ENCODE assay signal across 12 mouse cellular contexts in the genomic region with DNA sequence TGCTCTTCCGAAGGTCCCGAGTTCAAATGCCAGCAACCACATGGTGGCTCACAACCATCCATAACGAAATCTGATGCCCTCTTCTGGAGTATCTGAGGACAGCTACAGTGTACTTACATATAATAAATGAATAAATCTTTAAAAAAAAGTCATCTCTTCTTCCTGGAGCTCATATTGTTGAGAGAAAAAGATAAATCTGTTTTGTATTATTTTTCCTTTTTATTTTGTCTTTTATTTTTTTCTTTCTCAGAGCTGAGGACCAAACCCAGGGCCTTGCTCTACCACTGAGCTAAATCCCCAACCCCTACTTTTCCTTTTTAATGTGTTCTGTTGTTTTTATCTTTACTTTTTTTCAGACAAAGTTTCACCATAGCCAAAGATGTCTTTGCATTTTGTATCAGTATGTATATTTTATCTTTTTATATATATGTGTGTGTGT. TPM values are rescaled to one million over a fixed set of nuclear protein-coding genes. Genes with fewer than 3 reads are reported as not detected.
A peak's percentile ranks its signal among the peaks of the same experiment; 100 is the strongest.
DNase-seq lines count a peak whose midpoint lies in the region; ATAC-seq and TF ChIP-seq lines count a peak whose summit lies in the region.
"Not testable (repeated sequence)": the region's sequence is repeated elsewhere in the genome, so short reads cannot be mapped to it uniquely, and the experiment has no call there.
"Had no signal": no experiment of that assay in that cellular context is flagged by ENCODE, and none has a peak within 500 bp of the region (broad histone marks: within the 10 kb centered on the region; RNA-seq: fewer than 3 reads in every experiment).

No protein-coding gene starts in this region.

- not testable (repeated sequence) for H3K9me3 ChIP-seq in forebrain, embryonic 13.5 days (replicated peaks); heart, postnatal 0 days (replicated peaks; ENCODE audit: control insufficient read depth, low read length); liver, embryonic 11.5 days (ENCODE audit: control insufficient read depth, low read length); megakaryocyte, embryonic 14.5 days; neural tube, embryonic 14.5 days (ENCODE audit: control insufficient read depth, low read length)

- DNase-seq in heart, postnatal 0 days (ENCODE audit: low spot score); kidney, adult 2 months; liver, embryonic 11.5 days (ENCODE audit: low spot score): not testable (repeated sequence)

- H3K27me3 ChIP-seq in forebrain, embryonic 13.5 days; heart, postnatal 0 days (ENCODE audit: control insufficient read depth, insufficient read depth, low read length); kidney, adult 2 months (replicated peaks; ENCODE audit: control insufficient read depth, insufficient read depth, low read length); liver, embryonic 11.5 days (replicated peaks; ENCODE audit: control insufficient read depth, insufficient read depth, low read length); megakaryocyte, embryonic 14.5 days (replicated peaks); neural tube, embryonic 14.5 days (ENCODE audit: control insufficient read depth, insufficient read depth, low read length): not testable (repeated sequence)

- peak overlapping the region; percentile 62 for H3K4me2 ChIP-seq in forebrain, embryonic 13.5 days
- H3K4me2 ChIP-seq in heart, postnatal 0 days (ENCODE audit: low read depth, low read length), result peak overlapping the region; percentile 58
- H3K4me2 ChIP-seq in liver, embryonic 11.5 days, result peak overlapping the region; percentile 76
- H3K4me2 ChIP-seq in neural tube, embryonic 14.5 days (ENCODE audit: low read depth, low read length), result peak overlapping the region; percentile 53

- not testable (repeated sequence) for TF ChIP-seq POLR2A in bone marrow macrophage, adult 2 months (IDR thresholded peaks at IDR 0.05; ENCODE audit: borderline replicate concordance, low read depth, low read length); kidney, adult 2 months (IDR thresholded peaks at IDR 0.05; ENCODE audit: low read depth, low read length)

- not testable (repeated sequence) for TF ChIP-seq EP300 in heart, postnatal 0 days (IDR thresholded peaks at IDR 0.05; ENCODE audit: low read depth)

- WGBS in forebrain, embryonic 13.5 days, result 9% methylated on average over 3 of the region's 3 CpGs
- WGBS in heart, postnatal 0 days, result 5% methylated on average over 3 of the region's 3 CpGs
- WGBS in kidney, adult 2 months, result under 1% methylated on average over 3 of the region's 3 CpGs
- 2% methylated on average over 3 of the region's 3 CpGs for WGBS in liver, embryonic 11.5 days
- 6% methylated on average over 3 of the region's 3 CpGs for WGBS in neural tube, embryonic 14.5 days

- peaks cover 16% of the 10 kb centered on the region for H3K4me1 ChIP-seq in bone marrow macrophage, adult 2 months (ENCODE audit: control insufficient read depth, insufficient read depth, low read length)
- H3K4me1 ChIP-seq in forebrain, embryonic 13.5 days, result peaks cover 26% of the 10 kb centered on the region
- peaks cover 19% of the 10 kb centered on the region for H3K4me1 ChIP-seq in heart, postnatal 0 days (ENCODE audit: control insufficient read depth, insufficient read depth)
- not testable (repeated sequence) for H3K4me1 ChIP-seq in kidney, adult 2 months (ENCODE audit: control insufficient read depth, insufficient read depth, low read length)
- peaks cover 19% of the 10 kb centered on the region for H3K4me1 ChIP-seq in liver, embryonic 11.5 days (replicated peaks; ENCODE audit: control insufficient read depth, insufficient read depth, low read length)
- peaks cover 37% of the 10 kb centered on the region for H3K4me1 ChIP-seq in megakaryocyte, embryonic 14.5 days
- peaks cover 21% of the 10 kb centered on the region for H3K4me1 ChIP-seq in neural tube, embryonic 14.5 days (ENCODE audit: control insufficient read depth, insufficient read depth, low read length)

- H3K4me3 ChIP-seq in bone marrow macrophage, adult 2 months (ENCODE audit: insufficient read depth, low read length), result peak overlapping the region; percentile 76
- peak overlapping the region; percentile 82 for H3K4me3 ChIP-seq in forebrain, embryonic 13.5 days
- H3K4me3 ChIP-seq in heart, postnatal 0 days (ENCODE audit: low read depth, low read length), result peak overlapping the region; percentile 53
- H3K4me3 ChIP-seq in kidney, adult 2 months (ENCODE audit: insufficient read depth, low read depth, low read length), result peak overlapping the region; percentile 59
- peak overlapping the region; percentile 70 for H3K4me3 ChIP-seq in liver, embryonic 11.5 days (ENCODE audit: low read depth, low read length)
- H3K4me3 ChIP-seq in megakaryocyte, embryonic 14.5 days (replicated peaks), result peak overlapping the region; percentile 94
- peak overlapping the region; percentile 58 for H3K4me3 ChIP-seq in neural tube, embryonic 14.5 days (ENCODE audit: low read depth, low read length)

- peak overlapping the region; percentile 83 for H3K27ac ChIP-seq in bone marrow macrophage, adult 2 months (ENCODE audit: insufficient read depth, low read depth, low read length)
- peak overlapping the region; percentile 73 for H3K27ac ChIP-seq in forebrain, embryonic 13.5 days
- H3K27ac ChIP-seq in heart, postnatal 0 days (ENCODE audit: low read depth), result peak overlapping the region; percentile 81
- peak overlapping the region; percentile 50; the same call in 1 of the 2 replicates for H3K27ac ChIP-seq in kidney, adult 2 months (ENCODE audit: insufficient read depth, low read depth, low read length)
- peak overlapping the region; percentile 85 for H3K27ac ChIP-seq in liver, embryonic 11.5 days (ENCODE audit: low read depth, low read length)
- H3K27ac ChIP-seq in neural tube, embryonic 14.5 days (ENCODE audit: low read depth, low read length), result not testable (repeated sequence)

- not testable (repeated sequence) for TF ChIP-seq CTCF in bone marrow macrophage, adult 2 months (IDR thresholded peaks at IDR 0.05; ENCODE audit: low read depth, low read length); kidney, adult 2 months (conservative IDR thresholded peaks at IDR 0.05; ENCODE audit: insufficient read depth, insufficient read length, low read depth, low read length)
- peak; percentile 14; the same call in 1 of the 2 replicates for TF ChIP-seq CTCF in heart, postnatal 0 days (IDR thresholded peaks at IDR 0.05; ENCODE audit: low read depth)

- peaks cover 16% of the 10 kb centered on the region for H3K36me3 ChIP-seq in forebrain, embryonic 13.5 days (ENCODE audit: poor library complexity, severe bottlenecking)
- not testable (repeated sequence) for H3K36me3 ChIP-seq in heart, postnatal 0 days (replicated peaks; ENCODE audit: control insufficient read depth, insufficient read depth, low read length); kidney, adult 2 months (ENCODE audit: control insufficient read depth, insufficient read depth, low read length); neural tube, embryonic 14.5 days (ENCODE audit: control insufficient read depth, insufficient read depth, low read length)
- H3K36me3 ChIP-seq in liver, embryonic 11.5 days (ENCODE audit: control insufficient read depth, insufficient read depth, low read length), result peaks cover 18% of the 10 kb centered on the region
- peaks cover 34% of the 10 kb centered on the region for H3K36me3 ChIP-seq in megakaryocyte, embryonic 14.5 days (replicated peaks; ENCODE audit: low read length)

- H3K9ac ChIP-seq in forebrain, embryonic 13.5 days, result peak overlapping the region; percentile 58
- 0 out of 2 replicates have a peak overlapping the region, but pooled peaks have one; percentile 26 for H3K9ac ChIP-seq in heart, postnatal 0 days (replicated peaks; ENCODE audit: low read depth, low read length)
- H3K9ac ChIP-seq in liver, embryonic 11.5 days (ENCODE audit: low read depth, low read length), result peak overlapping the region; percentile 63; the same call in 1 of the 2 replicates
- H3K9ac ChIP-seq in neural tube, embryonic 14.5 days (replicated peaks; ENCODE audit: low read depth, low read length), result not testable (repeated sequence)

- ATAC-seq in forebrain, embryonic 13.5 days, result peak; percentile 50
- ATAC-seq in heart, postnatal 0 days (ENCODE audit: insufficient read depth, low read depth), result peak; percentile 31; the same call in 1 of the 2 replicates
- ATAC-seq in liver, embryonic 11.5 days (replicated peaks; ENCODE audit: low FRiP score), result peak; percentile 55
- ATAC-seq in neural tube, embryonic 14.5 days (ENCODE audit: low read depth), result 0 out of 2 replicates have a peak, but pooled peaks have one; percentile 15

RNA-seq across cellular contexts. Expression of a gene that starts 0.8 kb away (rescaled TPM):
- 385 and 416 TPM in 2 replicates for polyA plus RNA-seq in bone marrow macrophage, adult 2 months (2012; ENCODE audit: insufficient read depth, insufficient read length, missing spikeins)
- polyA plus RNA-seq in forebrain, embryonic 13.5 days (2015; fragmentation: Nextera tagmentation; extraction: Ambion mirVana), result 250 and 254 TPM in 2 replicates
- total RNA-seq in heart, postnatal 0 days (2014; rRNA removed; ENCODE audit: low replicate concordance), result 141 and 162 TPM in 2 replicates
- polyA plus RNA-seq in heart, postnatal 0 days (2015; fragmentation: Nextera tagmentation; extraction: Ambion mirVana), result 79.7 and 80.3 TPM in 2 replicates
- 137 and 138 TPM in 2 replicates for polyA plus RNA-seq in kidney, adult 2 months (2012; rRNA removed)
- polyA plus RNA-seq in liver, embryonic 11.5 days (2014; fragmentation: Nextera tagmentation; extraction: Ambion mirVana), result 51.6 and 64.4 TPM in 2 replicates
- polyA plus RNA-seq in megakaryocyte, embryonic 14.5 days (2012; ENCODE audit: insufficient read depth, low replicate concordance), result 154 and 515 TPM in 2 replicates
- polyA plus RNA-seq in neural tube, embryonic 14.5 days (2014; fragmentation: Nextera tagmentation; extraction: Ambion mirVana), result 76.1 and 93.7 TPM in 2 replicates

RNA-seq across cellular contexts. Expression of a gene that starts 9.1 kb away (rescaled TPM):
- not detected in 2 replicates for polyA plus RNA-seq in bone marrow macrophage, adult 2 months (2012; ENCODE audit: insufficient read depth, insufficient read length, missing spikeins)
- not detected in 2 replicates for polyA plus RNA-seq in forebrain, embryonic 13.5 days (2015; fragmentation: Nextera tagmentation; extraction: Ambion mirVana)
- 1.4 and 4.6 TPM in 2 replicates for total RNA-seq in heart, postnatal 0 days (2014; rRNA removed; ENCODE audit: low replicate concordance)
- 0.42 and 0.54 TPM in 2 replicates for polyA plus RNA-seq in heart, postnatal 0 days (2015; fragmentation: Nextera tagmentation; extraction: Ambion mirVana)
- 0.07 and 0.91 TPM in 2 replicates for polyA plus RNA-seq in kidney, adult 2 months (2012; rRNA removed)
- 0.18 TPM in 1 of 2 replicates, not detected in the other for polyA plus RNA-seq in liver, embryonic 11.5 days (2014; fragmentation: Nextera tagmentation; extraction: Ambion mirVana)
- polyA plus RNA-seq in megakaryocyte, embryonic 14.5 days (2012; ENCODE audit: insufficient read depth, low replicate concordance), result not detected in 2 replicates
- not detected in 2 replicates for polyA plus RNA-seq in neural tube, embryonic 14.5 days (2014; fragmentation: Nextera tagmentation; extraction: Ambion mirVana)
- total RNA-seq: adrenal gland, postnatal 25 days; megakaryocyte, adult 5-6 weeks had no signal
- polyA plus RNA-seq: embryonic facial prominence, embryonic 11.5 days had no signal

RNA-seq across cellular contexts. Expression of a gene that starts 17.1 kb away (rescaled TPM):
- not detected in 2 replicates for polyA plus RNA-seq in bone marrow macrophage, adult 2 months (2012; ENCODE audit: insufficient read depth, insufficient read length, missing spikeins)
- not detected in 2 replicates for polyA plus RNA-seq in forebrain, embryonic 13.5 days (2015; fragmentation: Nextera tagmentation; extraction: Ambion mirVana)
- 2.2 TPM in 1 of 2 replicates, not detected in the other for total RNA-seq in heart, postnatal 0 days (2014; rRNA removed; ENCODE audit: low replicate concordance)
- 0.15 and 0.21 TPM in 2 replicates for polyA plus RNA-seq in heart, postnatal 0 days (2015; fragmentation: Nextera tagmentation; extraction: Ambion mirVana)
- 0.44 and 0.58 TPM in 2 replicates for polyA plus RNA-seq in kidney, adult 2 months (2012; rRNA removed)
- polyA plus RNA-seq in liver, embryonic 11.5 days (2014; fragmentation: Nextera tagmentation; extraction: Ambion mirVana), result 2.0 and 2.5 TPM in 2 replicates
- not detected in 2 replicates for polyA plus RNA-seq in megakaryocyte, embryonic 14.5 days (2012; ENCODE audit: insufficient read depth, low replicate concordance)
- polyA plus RNA-seq in neural tube, embryonic 14.5 days (2014; fragmentation: Nextera tagmentation; extraction: Ambion mirVana), result not detected in 2 replicates
- total RNA-seq: adrenal gland, postnatal 25 days; megakaryocyte, adult 5-6 weeks had no signal

RNA-seq across cellular contexts. Expression of a gene that starts 24.3 kb away (rescaled TPM):
- not detected in 2 replicates for polyA plus RNA-seq in bone marrow macrophage, adult 2 months (2012; ENCODE audit: insufficient read depth, insufficient read length, missing spikeins)
- polyA plus RNA-seq in forebrain, embryonic 13.5 days (2015; fragmentation: Nextera tagmentation; extraction: Ambion mirVana), result 0.44 and 1.1 TPM in 2 replicates
- total RNA-seq in heart, postnatal 0 days (2014; rRNA removed; ENCODE audit: low replicate concordance), result 0.27 TPM in 1 of 2 replicates, not detected in the other
- not detected in 2 replicates for polyA plus RNA-seq in heart, postnatal 0 days (2015; fragmentation: Nextera tagmentation; extraction: Ambion mirVana)
- polyA plus RNA-seq in kidney, adult 2 months (2012; rRNA removed), result not detected in 2 replicates
- polyA plus RNA-seq in liver, embryonic 11.5 days (2014; fragmentation: Nextera tagmentation; extraction: Ambion mirVana), result 0.26 TPM in 1 of 2 replicates, not detected in the other
- not detected in 2 replicates for polyA plus RNA-seq in megakaryocyte, embryonic 14.5 days (2012; ENCODE audit: insufficient read depth, low replicate concordance)
- not detected in 2 replicates for polyA plus RNA-seq in neural tube, embryonic 14.5 days (2014; fragmentation: Nextera tagmentation; extraction: Ambion mirVana)
- total RNA-seq: adrenal gland, postnatal 25 days; heart, postnatal 25 days; megakaryocyte, adult 5-6 weeks had no signal
- polyA plus RNA-seq: embryonic facial prominence, embryonic 11.5 days had no signal

RNA-seq across cellular contexts. Expression of a gene that starts 26.0 kb away (rescaled TPM):
- polyA plus RNA-seq in bone marrow macrophage, adult 2 months (2012; ENCODE audit: insufficient read depth, insufficient read length, missing spikeins), result 3.0 and 3.6 TPM in 2 replicates
- polyA plus RNA-seq in forebrain, embryonic 13.5 days (2015; fragmentation: Nextera tagmentation; extraction: Ambion mirVana), result 2.9 and 4.5 TPM in 2 replicates
- 0.46 TPM in 1 of 2 replicates, not detected in the other for total RNA-seq in heart, postnatal 0 days (2014; rRNA removed; ENCODE audit: low replicate concordance)
- 2.2 and 2.3 TPM in 2 replicates for polyA plus RNA-seq in heart, postnatal 0 days (2015; fragmentation: Nextera tagmentation; extraction: Ambion mirVana)
- polyA plus RNA-seq in kidney, adult 2 months (2012; rRNA removed), result 2.7 and 3.9 TPM in 2 replicates
- polyA plus RNA-seq in liver, embryonic 11.5 days (2014; fragmentation: Nextera tagmentation; extraction: Ambion mirVana), result 0.35 TPM in 1 of 2 replicates, not detected in the other
- 4.1 TPM in 1 of 2 replicates, not detected in the other for polyA plus RNA-seq in megakaryocyte, embryonic 14.5 days (2012; ENCODE audit: insufficient read depth, low replicate concordance)
- 24.9 and 49.4 TPM in 2 replicates for polyA plus RNA-seq in neural tube, embryonic 14.5 days (2014; fragmentation: Nextera tagmentation; extraction: Ambion mirVana)
- total RNA-seq: gastrocnemius, adult 8-10 months; megakaryocyte, adult 5-6 weeks had no signal
